Mouse (Mus musculus) lung, embryonic 16.5 days (tissue): ENCODE measurements around the gene Sox15. TPM values are rescaled to one million over a fixed set of nuclear protein-coding genes. Genes with fewer than 3 reads are reported as not detected.
A peak's percentile ranks its signal among the peaks of the same experiment; 100 is the strongest.

Experiments used
- ATAC-seq: fragments of 200-750 bp; cut with Nextera tagmentation; 2 replicates; pipeline ENCODE4 v1.8.0; 2017; ENCODE audit warnings: low read depth, mild to moderate bottlenecking, moderate library complexity
- H3K27ac ChIP-seq: fragments of 300-500 bp; sonication (generic); 2 replicates; pipeline ENCODE4 v1.5.1; 2014; ENCODE audit warnings: mild to moderate bottlenecking, control low read depth, low read length
- H3K27me3 ChIP-seq: fragments of 300-500 bp; sonication (generic); 2 replicates; pipeline ENCODE4 v1.6.1; 2014; ENCODE audit warnings: low read depth, low read length, mixed read lengths; ENCODE audit not compliant: control insufficient read depth, insufficient read depth
- H3K36me3 ChIP-seq: fragments of 300-500 bp; sonication (generic); 2 replicates; pipeline ENCODE4 v1.6.1; 2014; ENCODE audit warnings: low read length; ENCODE audit not compliant: control insufficient read depth, insufficient read depth
- H3K4me1 ChIP-seq: fragments of 300-500 bp; sonication (generic); replicated peaks from 2 replicates; pipeline ENCODE4 v1.6.1; 2014; ENCODE audit warnings: low read length, mixed read lengths; ENCODE audit not compliant: control insufficient read depth, insufficient read depth
- H3K4me2 ChIP-seq: fragments of 300-500 bp; sonication (generic); 2 replicates; pipeline ENCODE4 v1.6.1; 2014; ENCODE audit warnings: low read depth, low read length, control low read depth
- H3K4me3 ChIP-seq: fragments of 300-500 bp; sonication (generic); 2 replicates; pipeline ENCODE4 v1.5.1; 2014; ENCODE audit warnings: mild to moderate bottlenecking, low read length, control low read depth
- H3K9ac ChIP-seq: fragments of 300-500 bp; sonication (generic); 2 replicates; pipeline ENCODE4 v1.6.1; 2014; ENCODE audit warnings: low read length, control low read depth
- H3K9me3 ChIP-seq: fragments of 300-500 bp; sonication (generic); 2 replicates; pipeline ENCODE4 v1.6.1; 2016; ENCODE audit warnings: low read length; ENCODE audit not compliant: control insufficient read depth
- WGBS: fragments of 180-500 bp; shearing (Covaris S2); extraction: QIAGEN DNeasy Blood & Tissue Kit; methylation state at CpG from one replicate; pipeline ENCODE4 v1.1.7; 2014; 5-methylcytosine and 5-hydroxymethylcytosine counted together
- polyA plus RNA-seq: library from polyadenylated mRNA; unstranded; fragments of >200 nt; fragmentation: Nextera tagmentation; extraction: Ambion mirVana; gene quantifications from 2 replicates; pipeline ENCODE4 v1.2.1, GENCODE M21; 2015

Sox15 gene
- polyA plus RNA-seq, 1 experiment from 2014 or later, result 0.54 TPM

DNA sequence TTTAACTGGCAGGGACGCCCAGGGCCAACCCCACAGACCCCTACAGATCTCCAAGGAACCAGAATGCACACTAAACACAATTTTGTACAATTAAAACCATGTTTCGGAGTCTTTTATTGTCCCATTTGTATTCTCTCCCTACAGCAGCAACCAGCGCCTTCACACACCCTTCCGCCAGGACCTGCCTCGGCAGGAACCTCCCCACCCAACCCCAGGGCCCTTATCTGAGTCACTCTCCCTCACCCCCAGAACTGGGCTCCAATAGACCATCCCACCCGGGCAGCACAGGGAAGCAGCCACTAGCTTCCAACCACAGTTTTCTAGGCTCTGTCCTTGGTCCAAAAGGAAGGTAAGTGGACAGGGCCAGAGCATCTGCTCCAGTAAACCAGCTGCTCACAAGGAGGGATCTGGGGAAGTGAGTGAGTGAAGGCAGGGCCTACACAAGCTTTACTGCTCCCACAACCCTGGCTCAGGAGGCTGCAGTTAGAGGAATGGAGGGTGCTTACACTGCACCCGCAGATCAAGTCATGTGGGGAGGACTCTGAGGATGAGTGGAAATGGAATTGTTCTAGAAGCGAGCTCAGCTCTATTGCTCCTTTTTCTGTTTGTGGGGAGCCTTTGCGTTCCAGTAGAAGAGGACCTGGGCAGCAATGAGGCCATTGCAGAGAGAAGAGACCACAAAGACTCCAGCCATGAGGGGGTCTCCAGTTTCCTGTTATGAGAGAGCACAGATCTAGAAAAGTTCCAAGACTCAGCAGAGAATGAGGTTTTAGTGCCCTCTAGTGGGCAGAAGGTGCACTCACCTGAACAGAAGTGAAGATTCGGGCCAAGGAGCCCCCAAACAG lies 1.7 kb downstream of the Sox15 start:
- no peaks in the 10 kb centered on the region for H3K27me3 ChIP-seq
- no peak for ATAC-seq
- whole genome bisulfite sequencing, result 73% methylated on average over 10 of the region's 10 CpGs
- peaks cover 19% of the 10 kb centered on the region for H3K4me1 ChIP-seq
- no peak overlapping the region for H3K4me2 ChIP-seq
- no peak overlapping the region for H3K4me3 ChIP-seq
- H3K36me3 ChIP-seq, result peaks cover 24% of the 10 kb centered on the region
- no peak overlapping the region for H3K9ac ChIP-seq
- no peak overlapping the region for H3K27ac ChIP-seq
- no peaks in the 10 kb centered on the region for H3K9me3 ChIP-seq

DNA sequence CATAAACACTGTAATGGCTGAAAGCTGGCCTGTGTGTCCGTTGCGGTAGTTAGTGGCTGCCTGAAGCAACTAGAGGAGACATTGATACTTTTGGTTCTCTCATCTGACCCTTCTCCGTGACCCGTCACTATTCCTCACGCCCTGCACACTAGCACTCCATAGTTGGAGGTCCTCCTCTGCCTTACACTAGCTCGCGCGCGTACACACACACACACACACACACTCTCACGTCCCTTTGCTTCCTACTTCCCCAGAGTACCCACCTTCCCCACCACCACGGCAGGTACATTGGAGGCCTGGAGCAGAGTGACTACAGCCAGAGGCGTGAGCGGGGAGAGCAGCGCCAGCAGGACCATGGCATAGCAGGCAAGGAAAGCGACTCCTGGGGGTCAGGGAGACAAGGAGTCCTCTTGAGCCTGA lies 2.4 kb downstream of the Sox15 start:
- Histone ChIP-seq H3K27ac (no peak overlapping the region), H3K36me3 (peaks cover 21% of the 10 kb centered on the region), H3K4me3 (no peak overlapping the region), H3K4me2 (no peak overlapping the region), H3K27me3 (no peaks in the 10 kb centered on the region), H3K9me3 (no peaks in the 10 kb centered on the region), H3K9ac (no peak overlapping the region), H3K4me1 (peaks cover 19% of the 10 kb centered on the region)
- ATAC-seq, result no peak
- WGBS, result 80% methylated on average over 15 of the region's 15 CpGs

DNA sequence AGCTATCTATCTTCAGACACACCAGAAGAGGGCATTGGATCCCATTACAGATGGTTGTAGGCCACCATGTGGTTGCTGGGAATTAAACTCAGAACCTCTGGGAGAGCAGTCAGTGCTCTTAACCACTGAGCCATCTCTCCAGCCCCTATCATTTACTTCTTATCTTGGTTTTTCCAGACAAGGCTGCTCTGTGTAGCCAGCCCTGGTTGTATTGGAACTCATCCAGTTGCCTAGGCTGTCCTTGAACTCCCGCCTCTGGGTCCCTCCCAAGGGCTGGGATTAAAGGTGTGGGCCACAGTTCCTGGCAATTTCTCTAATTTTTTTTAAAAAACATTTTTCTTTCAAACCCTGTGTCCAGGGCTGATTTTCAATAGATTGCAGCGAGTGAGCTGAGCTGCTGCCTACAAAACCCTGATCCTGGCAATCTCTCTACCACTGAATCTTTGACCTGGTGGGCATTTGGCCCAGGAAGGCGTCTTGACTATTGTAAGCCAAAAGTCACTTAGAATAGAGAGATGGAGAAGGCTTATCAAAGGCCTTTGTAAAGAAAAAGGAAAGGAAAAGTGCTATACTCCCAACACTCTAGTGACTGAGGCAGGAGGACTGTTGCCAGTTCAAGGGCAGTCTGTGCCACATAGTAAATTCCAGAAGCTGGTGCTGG lies 6.2 kb downstream of the Sox15 start:
- 60% methylated on average over 3 of the region's 3 CpGs for WGBS
- peaks cover 25% of the 10 kb centered on the region for H3K36me3 ChIP-seq
- peak overlapping the region; percentile 69 for H3K4me3 ChIP-seq
- H3K4me1 ChIP-seq, result peaks cover 13% of the 10 kb centered on the region
- H3K27me3 ChIP-seq, result no peaks in the 10 kb centered on the region
- peak overlapping the region; percentile 76 for H3K9ac ChIP-seq
- peak overlapping the region; percentile 58 for H3K4me2 ChIP-seq
- no peaks in the 10 kb centered on the region for H3K9me3 ChIP-seq
- H3K27ac ChIP-seq, result peak overlapping the region; percentile 97
- no peak for ATAC-seq

DNA sequence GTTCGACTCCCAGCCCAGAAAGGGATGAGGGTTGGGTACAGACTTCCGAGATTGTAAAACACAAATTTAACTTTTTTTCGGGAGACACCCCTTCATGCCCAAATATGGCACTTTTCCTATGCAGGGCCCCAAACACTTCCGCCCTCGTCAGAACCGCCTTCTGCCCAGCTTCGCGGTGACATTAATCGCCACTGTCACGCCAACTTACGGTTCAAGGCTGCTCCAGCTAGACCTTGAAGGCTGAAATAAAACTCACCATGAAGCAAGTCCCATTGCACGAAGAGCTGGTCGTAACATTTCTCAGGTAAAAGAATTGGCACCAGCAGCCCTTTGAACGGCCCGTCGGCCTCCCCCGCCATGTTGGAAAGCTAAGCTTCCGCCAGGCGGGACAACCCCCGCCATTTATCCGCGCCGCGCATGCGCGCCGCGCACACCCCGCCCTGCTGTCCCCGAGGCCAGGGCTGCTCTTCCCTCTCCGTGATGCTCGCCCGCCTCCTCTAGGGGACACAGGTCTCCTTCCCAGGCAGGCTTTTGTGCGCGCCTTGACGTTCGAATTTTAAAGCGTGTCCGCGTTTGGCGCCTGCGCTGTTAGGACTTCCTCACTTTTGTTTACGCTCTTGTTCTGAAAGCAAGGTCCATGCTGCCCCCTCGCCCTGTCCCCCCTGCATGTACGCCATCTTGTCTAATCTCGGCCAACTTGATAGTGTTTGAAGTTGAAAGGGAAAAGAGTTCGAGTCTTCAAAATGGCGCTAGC lies 7.3 kb downstream of the Sox15 start, which contains the start of gene Mpdu1:
TSS of gene Mpdu1 (minus strand) at position 430 of the 754 bp plus-strand sequence.
- H3K4me2 ChIP-seq, result peak within 1 kb of the TSS; percentile 58
- no peaks in the 10 kb centered on the region for H3K27me3 ChIP-seq
- peak within 1 kb of the TSS; percentile 97 for H3K27ac ChIP-seq
- peaks cover 13% of the 10 kb centered on the region for H3K4me1 ChIP-seq
- WGBS, result under 1% methylated on average over 48 of the region's 48 CpGs
- ATAC-seq, result peak; percentile 97
- H3K36me3 ChIP-seq, result peaks cover 26% of the 10 kb centered on the region
- H3K4me3 ChIP-seq, result peak within 1 kb of the TSS; percentile 69
- H3K9me3 ChIP-seq, result no peaks in the 10 kb centered on the region
- H3K9ac ChIP-seq, result peak within 1 kb of the TSS; percentile 76

DNA sequence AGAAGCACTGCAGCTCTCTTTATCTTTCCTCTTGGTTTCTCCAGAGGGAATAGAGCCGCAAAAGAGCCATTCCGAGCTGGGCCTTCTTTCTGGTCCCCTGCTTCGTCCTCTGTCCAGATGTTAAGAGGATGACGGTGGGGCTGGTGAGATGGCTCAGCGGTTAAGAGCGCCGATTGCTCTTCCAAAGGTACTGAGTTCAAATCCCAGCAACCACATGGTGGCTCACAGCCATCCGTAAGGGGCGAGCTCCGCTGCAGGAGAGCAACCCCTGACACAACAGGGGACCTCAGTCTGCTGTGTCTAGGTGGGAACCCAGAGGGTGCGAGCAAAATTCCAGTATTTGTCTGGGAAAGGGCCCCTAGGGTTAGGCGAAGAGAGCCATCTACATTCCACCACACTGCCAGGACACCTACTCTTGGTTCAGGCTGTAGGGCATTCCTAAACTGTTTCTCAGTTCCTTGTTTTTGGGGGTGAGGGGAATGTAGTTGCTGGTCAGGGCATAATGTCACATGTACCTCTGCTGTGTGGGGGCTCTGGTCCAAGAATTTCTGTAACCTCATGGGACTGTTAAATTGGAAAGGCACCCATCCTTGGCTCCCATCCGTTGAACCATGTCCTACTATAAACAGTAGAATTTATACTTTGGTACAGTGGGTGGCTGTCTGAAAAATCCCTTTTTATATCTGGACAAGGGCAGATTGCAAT lies 8.0 kb downstream of the Sox15 start:
- Histone ChIP-seq H3K4me2 (peak overlapping the region; percentile 58), H3K4me1 (peaks cover 13% of the 10 kb centered on the region), H3K9ac (peak overlapping the region; percentile 76), H3K27me3 (no peaks in the 10 kb centered on the region), H3K4me3 (peak overlapping the region; percentile 69), H3K9me3 (no peaks in the 10 kb centered on the region), H3K27ac (peak overlapping the region; percentile 97), H3K36me3 (peaks cover 33% of the 10 kb centered on the region)
- ATAC-seq, result no peak
- 60% methylated on average over 13 of the region's 13 CpGs for WGBS

DNA sequence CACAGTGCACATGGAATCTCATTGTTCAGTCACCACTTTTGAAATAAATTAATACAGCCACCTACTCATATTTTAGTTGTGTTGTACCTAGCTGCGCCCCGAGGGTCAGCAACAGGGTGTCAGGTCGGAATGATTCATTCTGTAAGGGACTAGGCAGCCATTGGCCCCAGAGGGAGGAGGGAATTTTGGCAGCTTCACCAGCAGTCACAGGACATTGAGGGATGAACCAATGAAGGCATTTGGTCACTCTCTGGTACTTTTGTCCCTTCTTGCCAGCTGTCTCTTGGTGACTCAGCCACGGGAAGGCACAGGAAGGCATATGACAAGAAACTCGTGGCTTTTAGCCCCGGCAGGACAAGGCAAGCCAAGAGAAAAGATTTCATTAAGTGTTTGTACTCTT lies 8.7 kb downstream of the Sox15 start:
- no peak overlapping the region for H3K4me2 ChIP-seq
- no peak for ATAC-seq
- H3K27ac ChIP-seq, result peak overlapping the region; percentile 97; the same call in 1 of the 2 replicates
- H3K36me3 ChIP-seq, result peaks cover 36% of the 10 kb centered on the region
- WGBS, result 76% methylated on average over 6 of the region's 6 CpGs
- no peaks in the 10 kb centered on the region for H3K9me3 ChIP-seq
- no peak overlapping the region for H3K9ac ChIP-seq
- H3K27me3 ChIP-seq, result no peaks in the 10 kb centered on the region
- H3K4me3 ChIP-seq, result no peak overlapping the region
- H3K4me1 ChIP-seq, result peaks cover 13% of the 10 kb centered on the region

DNA sequence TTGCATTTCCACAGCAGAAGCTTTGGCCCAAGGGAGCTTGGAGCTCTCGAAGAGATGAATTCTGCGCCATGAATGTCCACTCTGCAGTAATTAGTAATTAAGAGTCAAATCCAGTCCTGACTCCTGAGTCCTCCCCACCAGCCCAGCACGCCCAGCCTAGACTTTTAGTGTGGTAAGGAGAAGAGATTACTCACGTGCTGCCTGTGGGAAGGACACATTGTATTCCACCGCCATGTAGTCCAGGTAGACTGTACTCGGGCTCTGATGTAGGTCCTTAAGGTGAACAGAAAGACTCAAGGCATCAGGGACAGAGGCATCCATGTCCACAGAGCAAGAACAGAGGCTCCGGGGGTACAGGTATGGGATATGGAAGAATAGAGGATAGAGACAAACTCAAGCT lies 9.7 kb downstream of the Sox15 start:
- 87% methylated on average over 7 of the region's 7 CpGs for WGBS
- Histone ChIP-seq H3K36me3 (peaks cover 45% of the 10 kb centered on the region), H3K27ac (no peak overlapping the region), H3K27me3 (no peaks in the 10 kb centered on the region), H3K4me3 (no peak overlapping the region), H3K4me1 (peaks cover 22% of the 10 kb centered on the region), H3K4me2 (no peak overlapping the region), H3K9me3 (no peaks in the 10 kb centered on the region), H3K9ac (peak overlapping the region; percentile 9; the same call in 1 of the 2 replicates)
- ATAC-seq, result no peak

DNA sequence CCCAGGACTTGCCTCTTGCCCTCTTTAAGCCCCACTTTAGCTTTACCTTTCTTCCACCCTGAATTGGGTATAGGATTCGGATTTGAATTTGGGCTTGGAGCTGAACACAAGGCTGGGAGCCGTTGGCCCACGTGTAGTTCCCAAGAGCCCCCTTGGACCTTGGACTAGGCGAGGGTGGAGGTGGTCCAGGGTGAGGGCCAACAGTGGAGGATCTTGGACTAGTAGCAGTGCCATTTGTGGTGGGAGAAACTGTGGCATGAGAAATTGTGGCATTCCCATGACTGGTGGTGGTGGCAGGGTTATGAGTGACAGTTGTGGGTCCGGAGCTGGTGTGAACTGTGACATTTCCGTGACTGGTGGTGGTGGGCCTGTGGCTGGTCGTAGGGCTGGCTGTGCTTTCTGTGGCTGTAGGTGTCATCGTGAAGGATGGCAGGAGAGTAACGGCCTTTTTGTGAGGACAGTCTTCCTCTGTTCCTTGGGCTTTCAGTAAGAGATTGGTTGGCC lies 10.4 kb downstream of the Sox15 start:
- H3K36me3 ChIP-seq, result peaks cover 49% of the 10 kb centered on the region
- ATAC-seq, result no peak
- 57% methylated on average over 9 of the region's 9 CpGs for WGBS

More for the DNA sequence above, 10.4 kb downstream of the Sox15 start:
- Histone ChIP-seq H3K4me2 (no peak overlapping the region), H3K4me3 (no peak overlapping the region), H3K4me1 (peaks cover 28% of the 10 kb centered on the region), H3K9ac (no peak overlapping the region), H3K9me3 (no peaks in the 10 kb centered on the region), H3K27me3 (no peaks in the 10 kb centered on the region), H3K27ac (no peak overlapping the region)
